Mouse (Mus musculus): Measurements from ENCODE around the gene Spon1. TPM values are rescaled to one million over a fixed set of nuclear protein-coding genes. Genes with fewer than 3 reads are reported as not detected.

Spon1 gene
- total and polyA plus RNA-seq, 2 experiments from 2014 or later = 25.8 to 26.4 TPM

DNA sequence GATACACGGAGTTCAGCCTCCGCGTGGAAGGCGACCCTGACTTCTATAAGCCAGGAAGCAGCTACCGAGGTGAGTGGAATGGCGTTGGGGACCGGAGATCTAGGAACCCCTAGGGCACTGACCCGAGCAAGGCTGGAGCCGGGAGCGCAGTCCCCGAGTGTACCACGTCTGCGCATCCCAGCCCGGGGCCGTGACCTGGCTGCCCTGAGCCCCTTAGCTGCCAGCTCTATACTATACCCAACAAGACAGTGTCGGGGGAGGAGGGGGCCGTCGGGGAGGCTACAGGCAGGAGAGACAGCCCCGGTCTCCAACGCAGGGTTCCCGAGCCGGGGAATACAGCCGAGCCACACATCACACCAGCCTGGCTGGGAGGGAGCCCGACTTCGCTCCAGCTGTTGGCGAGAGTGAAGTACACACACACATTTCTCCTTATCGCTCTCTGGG, 722 bp downstream of the Spon1 start:
- DNase-seq (peak; percentile 35), ATAC-seq (peak; percentile 28)
- Histone ChIP-seq H3K27me3 (ENCODE audit: insufficient read depth, low read length) (peaks cover 21% of the 10 kb centered on the region; the same call in 1 of the 2 replicates), H3K4me1 (ENCODE audit: insufficient read depth) (no peaks in the 10 kb centered on the region), H3K9ac (peak overlapping the region; percentile 60), H3K4me2 (ENCODE audit: low read depth) (peak overlapping the region; percentile 99), H3K27ac (ENCODE audit: low read depth, low read length) (peak overlapping the region; percentile 21; the same call in 1 of the 2 replicates), H3K36me3 (ENCODE audit: insufficient read depth) (no peaks in the 10 kb centered on the region), H3K4me3 (ENCODE audit: low read depth, low read length) (peak overlapping the region; percentile 57), H3K9me3 (ENCODE audit: low read length) (0 out of 2 replicates have a peak, but pooled peaks cover 6% of the 10 kb centered on the region)
- WGBS = 3% methylated on average over 27 of the region's 27 CpGs
- no peak for TF ChIP-seq CTCF (IDR thresholded peaks at IDR 0.05; ENCODE audit: low read depth)

DNA sequence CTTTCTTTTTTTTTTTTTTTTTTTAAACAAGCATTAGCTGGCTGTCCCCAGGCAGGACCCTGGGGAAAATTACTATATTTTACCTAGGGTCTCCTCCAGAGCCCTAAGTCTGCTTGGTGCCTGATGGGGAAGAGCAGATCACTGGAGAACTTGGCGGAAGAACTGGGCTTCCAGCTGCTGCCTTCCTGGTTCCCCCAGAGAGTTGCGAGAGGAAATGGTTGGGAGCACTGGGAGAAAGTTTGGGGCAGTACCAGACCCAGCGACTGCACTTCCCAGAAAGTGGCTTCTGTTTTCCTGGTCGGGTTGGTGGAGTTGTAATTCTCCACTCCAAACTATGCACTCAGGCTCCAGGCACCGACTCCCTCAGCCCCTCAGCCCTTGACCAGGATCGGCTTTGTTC, 1.7 kb downstream of the Spon1 start:
- peak overlapping the region; percentile 99 for H3K4me2 ChIP-seq (ENCODE audit: low read depth)

GRCm38 (mm10) chr7:113768174-113768935, 2.6 kb downstream of the Spon1 start:
- H3K4me3 ChIP-seq (ENCODE audit: low read depth, low read length) = peak overlapping the region; percentile 57; the same call in 1 of the 2 replicates
- ATAC-seq = no peak
- no peak overlapping the region for H3K27ac ChIP-seq (ENCODE audit: low read depth, low read length)

More for the DNA sequence above, 1.7 kb downstream of the Spon1 start:
- 22% methylated on average over 6 of the region's 6 CpGs for WGBS
- Histone ChIP-seq H3K27me3 (ENCODE audit: insufficient read depth, low read length) (peaks cover 21% of the 10 kb centered on the region; the same call in 1 of the 2 replicates), H3K4me3 (ENCODE audit: low read depth, low read length) (peak overlapping the region; percentile 57), H3K9ac (no peak overlapping the region), H3K36me3 (ENCODE audit: insufficient read depth) (no peaks in the 10 kb centered on the region), H3K27ac (ENCODE audit: low read depth, low read length) (no peak overlapping the region), H3K9me3 (ENCODE audit: low read length) (0 out of 2 replicates have a peak, but pooled peaks cover 6% of the 10 kb centered on the region), H3K4me1 (ENCODE audit: insufficient read depth) (no peaks in the 10 kb centered on the region)
- no peak for TF ChIP-seq CTCF (IDR thresholded peaks at IDR 0.05; ENCODE audit: low read depth)
- no peak for DNase-seq
- ATAC-seq = no peak

DNA sequence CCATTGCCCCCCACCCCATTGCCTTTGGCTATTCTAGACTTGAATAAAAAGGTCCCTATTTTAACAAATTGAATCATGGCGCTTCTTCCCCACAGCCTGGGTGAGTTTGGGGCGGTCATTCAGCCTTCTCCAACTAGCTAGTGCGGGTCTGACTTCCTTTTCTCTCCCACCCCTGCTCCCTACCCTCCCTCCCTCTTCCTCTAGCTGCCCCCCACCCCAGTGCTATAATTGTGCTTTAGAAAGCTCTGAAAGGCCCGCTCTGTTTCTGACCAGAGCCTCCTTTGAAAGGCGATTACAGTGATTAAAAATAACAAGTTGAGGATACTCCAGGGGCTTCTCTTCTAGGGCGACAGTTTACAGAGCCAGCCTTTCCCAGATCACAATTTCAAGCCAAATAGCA, 3.5 kb downstream of the Spon1 start:
- H3K27me3 ChIP-seq (ENCODE audit: insufficient read depth, low read length) = peaks cover 21% of the 10 kb centered on the region; the same call in 1 of the 2 replicates
- WGBS = 8% methylated on average over 6 of the region's 6 CpGs
- ATAC-seq (peak; percentile 32), DNase-seq (no peak)
- H3K27ac ChIP-seq (ENCODE audit: low read depth, low read length) = no peak overlapping the region
- TF ChIP-seq CTCF (IDR thresholded peaks at IDR 0.05; ENCODE audit: low read depth) = no peak
- H3K36me3 ChIP-seq (ENCODE audit: insufficient read depth) = no peaks in the 10 kb centered on the region
- peak overlapping the region; percentile 23 for H3K4me2 ChIP-seq (ENCODE audit: low read depth)
- no peak overlapping the region for H3K9ac ChIP-seq
- H3K9me3 ChIP-seq (ENCODE audit: low read length) = no peaks in the 10 kb centered on the region
- no peak overlapping the region for H3K4me3 ChIP-seq (ENCODE audit: low read depth, low read length)
- no peaks in the 10 kb centered on the region for H3K4me1 ChIP-seq (ENCODE audit: insufficient read depth)

More at GRCm38 (mm10) chr7:113768174-113768935, 2.6 kb downstream of the Spon1 start:
- 59% methylated on average over 6 of the region's 6 CpGs for whole genome bisulfite sequencing
- H3K4me1 ChIP-seq (ENCODE audit: insufficient read depth) = no peaks in the 10 kb centered on the region
- peak overlapping the region; percentile 99 for H3K4me2 ChIP-seq (ENCODE audit: low read depth)
- H3K9ac ChIP-seq = no peak overlapping the region
- no peaks in the 10 kb centered on the region for H3K9me3 ChIP-seq (ENCODE audit: low read length)
- peaks cover 21% of the 10 kb centered on the region; the same call in 1 of the 2 replicates for H3K27me3 ChIP-seq (ENCODE audit: insufficient read depth, low read length)
- H3K36me3 ChIP-seq (ENCODE audit: insufficient read depth) = no peaks in the 10 kb centered on the region
- TF ChIP-seq CTCF (IDR thresholded peaks at IDR 0.05; ENCODE audit: low read depth) = no peak
- no peak for DNase-seq

GRCm38 (mm10) chr7:113772135-113772534, 6.3 kb downstream of the Spon1 start:
- H3K4me3 ChIP-seq (ENCODE audit: low read depth, low read length) = no peak overlapping the region
- H3K27ac ChIP-seq (ENCODE audit: low read depth, low read length) = no peak overlapping the region
- WGBS = 83% methylated on average over 2 of the region's 2 CpGs
- no peaks in the 10 kb centered on the region for H3K36me3 ChIP-seq (ENCODE audit: insufficient read depth)
- no peak overlapping the region for H3K9ac ChIP-seq
- H3K9me3 ChIP-seq (ENCODE audit: low read length) = no peaks in the 10 kb centered on the region
- no peaks in the 10 kb centered on the region for H3K4me1 ChIP-seq (ENCODE audit: insufficient read depth)
- DNase-seq (no peak), ATAC-seq (no peak)
- TF ChIP-seq CTCF (IDR thresholded peaks at IDR 0.05; ENCODE audit: low read depth) = peak; percentile 36; the same call in 1 of the 2 replicates
- 0 out of 2 replicates have a peak, but pooled peaks cover 6% of the 10 kb centered on the region for H3K27me3 ChIP-seq (ENCODE audit: insufficient read depth, low read length)
- H3K4me2 ChIP-seq (ENCODE audit: low read depth) = no peak overlapping the region

- no peak overlapping the region for H3K9ac ChIP-seq
- H3K4me2 ChIP-seq (ENCODE audit: low read depth) = no peak overlapping the region
- H3K9me3 ChIP-seq (ENCODE audit: low read length) = no peaks in the 10 kb centered on the region
- H3K27ac ChIP-seq (ENCODE audit: low read depth, low read length) = no peak overlapping the region
- no peaks in the 10 kb centered on the region for H3K4me1 ChIP-seq (ENCODE audit: insufficient read depth)
- WGBS = 65% methylated on average over 8 of the region's 8 CpGs
- no peaks in the 10 kb centered on the region for H3K27me3 ChIP-seq (ENCODE audit: insufficient read depth, low read length)
- TF ChIP-seq CTCF (IDR thresholded peaks at IDR 0.05; ENCODE audit: low read depth) = no peak
- ATAC-seq (no peak), DNase-seq (no peak)
- no peaks in the 10 kb centered on the region for H3K36me3 ChIP-seq (ENCODE audit: insufficient read depth)
- H3K4me3 ChIP-seq (ENCODE audit: low read depth, low read length) = no peak overlapping the region
Observed at GRCm38 (mm10) chr7:113773436-113773835, 7.6 kb downstream of the Spon1 start.

GRCm38 (mm10) chr7:113774039-113774438, 8.2 kb downstream of the Spon1 start:
- Histone ChIP-seq H3K27me3 (ENCODE audit: insufficient read depth, low read length) (no peaks in the 10 kb centered on the region), H3K27ac (ENCODE audit: low read depth, low read length) (no peak overlapping the region), H3K4me1 (ENCODE audit: insufficient read depth) (no peaks in the 10 kb centered on the region), H3K9ac (no peak overlapping the region), H3K4me3 (ENCODE audit: low read depth, low read length) (no peak overlapping the region), H3K4me2 (ENCODE audit: low read depth) (no peak overlapping the region), H3K36me3 (ENCODE audit: insufficient read depth) (no peaks in the 10 kb centered on the region), H3K9me3 (ENCODE audit: low read length) (no peaks in the 10 kb centered on the region)
- peak; percentile 65 for TF ChIP-seq CTCF (IDR thresholded peaks at IDR 0.05; ENCODE audit: low read depth)
- WGBS = 13% methylated on average over 7 of the region's 7 CpGs
- peak; percentile 20; the same call in 1 of the 2 replicates for ATAC-seq
- no peak for DNase-seq

Measured in forebrain, postnatal 0 days (tissue).